Mouse (Mus musculus): Measurements from ENCODE around the gene Stoml1.

The Stoml1 gene

GRCm38 (mm10) chr9:58305686-58306085 lies 52.7 kb downstream of the Stoml1 start:
- DNase-seq: peak; percentile 62 to 80

GRCm38 (mm10) chr9:58308395-58308794 lies 55.4 kb downstream of the Stoml1 start:
- peak; percentile 57 to 77 for DNase-seq

- DNase-seq: peak; percentile 63 to 72
Observed at GRCm38 (mm10) chr9:58310043-58310660, 57.2 kb downstream of the Stoml1 start.

DNA sequence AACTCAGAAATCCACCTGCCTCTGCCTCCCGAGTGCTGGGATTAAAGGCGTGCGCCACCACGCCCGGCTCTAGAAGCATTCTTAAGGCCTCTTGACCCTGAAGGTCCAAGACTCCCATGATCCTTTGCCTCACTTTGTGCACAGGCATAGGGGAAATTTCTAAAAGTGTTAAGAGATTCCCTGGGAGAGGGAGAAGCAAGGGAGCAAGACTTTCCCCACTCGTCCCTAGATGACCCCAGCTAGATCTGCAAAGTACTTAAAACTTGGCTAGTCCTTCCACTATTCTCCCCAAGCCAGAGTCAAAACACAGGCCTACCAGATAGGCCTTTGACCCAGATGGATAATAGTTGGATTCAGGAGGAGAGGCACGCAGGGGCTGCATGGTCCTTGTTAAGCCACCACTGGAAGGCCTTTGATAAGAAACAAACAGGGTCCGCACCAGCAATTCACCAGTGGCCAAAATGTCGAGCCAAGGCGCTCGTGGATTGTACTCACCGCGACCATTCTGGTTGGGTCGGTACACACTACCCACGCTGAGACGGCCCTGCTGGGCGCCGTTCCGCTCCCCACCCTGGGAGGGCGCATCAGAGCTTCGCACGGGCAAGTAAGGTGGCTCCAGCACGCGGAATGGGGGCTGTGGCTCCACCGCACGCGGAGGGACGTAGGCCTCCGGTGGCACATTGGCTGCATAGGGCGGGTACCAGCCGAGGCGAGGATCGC lies 58.4 kb downstream of the Stoml1 start:
- DNase-seq: peak; percentile 71 to 77
